Mouse (Mus musculus): ENCODE data around the gene Drosha.
"Not testable (repeated sequence)": the region's sequence is repeated elsewhere in the genome, so short reads cannot be mapped to it uniquely, and the experiment has no call there.

Drosha gene

DNA sequence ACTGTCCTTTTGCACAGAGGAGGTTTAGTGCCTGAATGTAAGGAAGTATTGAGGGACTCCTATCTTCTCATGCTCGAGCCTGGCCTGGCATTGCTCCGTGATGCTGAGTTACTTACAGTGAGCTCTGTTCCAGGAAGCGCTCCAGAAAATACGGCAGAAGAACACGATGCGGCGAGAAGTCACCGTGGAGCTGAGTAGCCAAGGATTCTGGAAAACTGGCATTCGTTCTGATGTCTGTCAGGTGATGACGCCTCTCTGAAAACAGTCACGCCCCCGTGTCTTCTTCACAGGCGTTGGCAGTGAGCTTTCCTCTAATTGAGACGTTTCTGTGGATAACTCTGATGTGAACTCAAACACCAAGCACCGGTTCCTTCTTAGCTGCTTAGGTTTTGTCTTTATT is 60.2 kb downstream of the Drosha start:
- DNase-seq (ENCODE audit: low read depth, low spot score), result no peak

DNA sequence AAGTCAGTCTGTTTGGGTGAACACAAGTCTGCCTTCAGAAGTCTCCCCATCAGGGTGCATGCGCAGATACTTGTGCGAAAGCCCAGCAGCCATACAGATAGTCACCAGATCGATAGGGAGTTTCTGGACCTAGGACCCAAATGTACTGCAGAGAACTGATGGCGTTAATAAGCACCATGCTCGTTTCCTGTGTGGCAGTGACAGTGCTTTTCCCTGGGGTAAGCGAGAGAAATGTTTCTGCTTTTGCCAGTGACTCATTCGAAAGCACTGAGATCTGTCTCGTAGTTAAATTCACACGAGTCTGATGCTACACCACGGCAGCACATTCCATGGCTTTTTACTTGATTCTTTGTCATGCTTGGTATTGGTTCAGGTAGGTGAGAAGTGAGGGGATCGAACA is 60.7 kb downstream of the Drosha start:
- no peak for DNase-seq (ENCODE audit: low read depth, low spot score)

DNA sequence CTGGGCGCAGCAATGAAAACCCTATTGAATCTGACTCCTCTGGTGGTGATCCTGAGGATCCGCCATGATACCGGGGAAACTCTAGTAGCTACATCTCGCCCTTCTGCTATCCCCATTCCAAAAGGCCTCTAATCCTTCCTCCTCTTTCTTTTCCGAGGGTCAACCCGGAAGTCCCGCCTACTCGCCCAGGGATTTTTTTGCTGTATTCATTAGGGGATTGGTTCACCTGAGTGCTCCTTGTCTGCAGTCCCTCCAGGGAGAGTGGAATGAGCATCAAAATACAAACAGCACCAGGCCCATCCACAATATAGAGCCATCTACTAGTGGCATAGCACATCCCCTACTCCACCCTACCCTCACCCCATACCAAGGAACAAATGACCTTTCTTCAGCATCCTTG is 62.6 kb downstream of the Drosha start:
- no peak for DNase-seq (ENCODE audit: low read depth, low spot score)

DNA sequence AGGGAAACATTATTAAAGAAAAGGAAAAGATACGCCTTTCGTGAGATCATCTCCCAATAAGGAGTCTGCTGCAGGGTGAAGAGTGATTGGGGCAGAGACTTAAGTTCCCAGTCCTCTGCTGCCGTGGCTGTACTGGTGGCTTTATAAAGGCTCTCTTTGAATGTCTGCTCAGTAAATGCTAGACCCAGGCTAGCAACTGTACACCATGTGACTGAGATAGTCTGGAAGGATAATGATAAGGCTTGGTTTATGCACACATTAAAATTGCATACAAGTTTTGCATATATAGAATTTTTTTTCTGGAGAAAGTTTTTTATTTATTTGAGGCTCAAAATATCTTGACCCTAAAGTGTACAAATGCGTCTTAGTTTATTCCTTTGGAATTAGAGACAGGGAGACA is 63.7 kb downstream of the Drosha start:
- DNase-seq (ENCODE audit: low read depth, low spot score), result no peak

DNA sequence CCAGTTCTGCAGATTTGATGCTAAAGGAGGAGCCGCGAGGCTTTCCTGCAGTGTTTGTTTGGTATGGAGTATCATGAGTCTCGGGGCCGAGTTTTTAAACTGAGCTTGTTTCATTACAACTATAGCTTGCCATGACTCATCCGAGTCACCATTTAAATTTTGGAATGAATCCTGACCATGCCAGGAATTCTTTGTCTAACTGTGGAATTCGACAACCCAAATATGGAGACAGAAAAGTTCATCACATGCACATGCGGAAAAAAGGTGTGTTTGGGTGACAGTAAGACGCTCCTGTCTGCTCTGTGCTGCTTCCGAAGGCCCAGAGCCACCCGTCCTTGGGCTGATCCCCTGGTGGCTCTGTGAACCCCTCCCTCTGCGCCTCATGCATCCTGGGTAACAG is 65.3 kb downstream of the Drosha start:
- no peak for DNase-seq (ENCODE audit: low read depth, low spot score)

DNA sequence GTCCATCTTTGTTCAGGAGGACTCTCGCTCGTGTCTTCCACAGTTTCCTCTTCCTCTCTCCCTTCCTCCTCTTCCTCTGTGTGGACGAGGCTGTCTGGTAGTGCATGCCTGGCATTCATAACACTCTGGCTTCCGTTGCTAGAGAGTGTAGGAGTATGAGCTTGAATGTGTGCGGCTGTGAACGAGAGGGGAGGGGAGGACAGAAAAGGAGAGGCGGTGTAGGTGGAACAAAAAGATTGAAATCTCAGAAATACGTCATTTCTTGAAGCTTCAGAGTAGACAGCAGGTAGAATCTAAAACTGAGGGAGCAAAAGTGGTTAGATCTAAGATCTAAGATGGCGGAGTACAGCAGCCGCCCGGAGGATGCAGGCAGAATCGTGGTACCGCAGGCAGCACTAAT is 70.8 kb downstream of the Drosha start:
- DNase-seq (ENCODE audit: low read depth, low spot score), result no peak

DNA sequence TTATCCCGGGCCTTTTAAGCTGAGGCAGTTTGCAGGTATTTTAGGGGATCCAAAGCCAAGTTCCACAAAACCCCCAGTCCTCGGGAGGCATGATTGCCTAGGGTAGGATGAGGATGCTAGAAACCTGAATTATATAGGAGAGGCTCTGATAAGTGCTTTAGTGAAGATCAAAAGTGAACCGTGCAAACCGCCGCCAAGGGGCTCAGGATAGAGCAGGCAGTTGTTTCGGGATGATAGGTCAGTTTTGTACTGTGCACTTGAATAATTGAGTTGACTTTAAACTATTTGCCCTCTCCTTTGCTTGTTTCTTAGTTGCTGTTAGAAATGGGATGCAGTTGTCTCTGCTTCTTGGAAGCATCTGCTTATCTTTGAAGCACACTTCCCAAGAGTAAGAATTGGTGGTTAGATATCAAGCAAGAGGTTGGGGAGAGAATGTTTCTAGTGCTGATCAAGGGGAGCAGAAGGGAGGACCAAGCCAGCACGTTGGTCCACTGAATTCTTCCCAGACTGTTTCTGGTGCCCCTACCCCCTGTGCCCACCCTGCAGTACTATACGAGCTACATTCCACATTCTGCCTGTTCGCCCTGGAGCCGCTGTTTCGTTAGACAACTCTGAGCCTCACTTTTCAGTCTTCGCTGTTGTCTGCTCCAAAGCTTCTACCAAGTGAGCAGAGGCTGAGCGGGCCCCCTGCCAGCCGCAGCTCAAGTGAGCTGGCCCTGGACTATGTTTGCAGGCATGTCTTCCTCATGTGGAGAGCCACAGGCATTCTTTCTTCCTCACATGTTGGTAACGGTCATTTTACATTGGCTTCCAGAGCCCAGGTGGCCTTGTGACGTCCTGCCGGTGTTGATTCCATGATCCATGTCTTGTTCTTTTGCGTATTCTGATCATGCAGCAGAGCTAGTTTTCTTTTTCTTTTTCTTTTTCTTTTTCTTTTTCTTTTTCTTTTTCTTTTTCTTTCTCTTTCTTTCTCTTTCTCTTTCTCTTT is 71.7 kb downstream of the Drosha start:
- DNase-seq (ENCODE audit: low read depth, low spot score), result no peak

DNA sequence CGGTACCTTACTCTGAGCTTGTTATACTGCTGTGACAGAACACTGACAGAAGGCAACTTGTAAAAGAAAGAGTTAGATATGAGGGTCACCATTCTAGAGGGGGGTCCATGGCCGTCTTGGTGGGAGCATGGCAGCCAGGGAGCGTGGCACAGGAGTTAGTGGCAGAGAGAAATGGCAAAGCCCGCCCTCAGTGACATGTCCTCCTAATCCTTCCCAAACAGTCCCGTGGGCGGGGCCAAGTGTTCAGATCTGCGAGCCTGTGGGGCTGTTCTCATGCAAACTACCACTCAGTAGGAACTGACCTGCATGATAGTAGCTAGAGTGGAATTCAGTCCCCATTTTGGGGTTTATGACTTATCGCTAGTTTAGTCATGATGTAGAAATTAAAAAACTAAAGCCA is 73.2 kb downstream of the Drosha start:
- no peak for DNase-seq (ENCODE audit: low read depth, low spot score)

DNA sequence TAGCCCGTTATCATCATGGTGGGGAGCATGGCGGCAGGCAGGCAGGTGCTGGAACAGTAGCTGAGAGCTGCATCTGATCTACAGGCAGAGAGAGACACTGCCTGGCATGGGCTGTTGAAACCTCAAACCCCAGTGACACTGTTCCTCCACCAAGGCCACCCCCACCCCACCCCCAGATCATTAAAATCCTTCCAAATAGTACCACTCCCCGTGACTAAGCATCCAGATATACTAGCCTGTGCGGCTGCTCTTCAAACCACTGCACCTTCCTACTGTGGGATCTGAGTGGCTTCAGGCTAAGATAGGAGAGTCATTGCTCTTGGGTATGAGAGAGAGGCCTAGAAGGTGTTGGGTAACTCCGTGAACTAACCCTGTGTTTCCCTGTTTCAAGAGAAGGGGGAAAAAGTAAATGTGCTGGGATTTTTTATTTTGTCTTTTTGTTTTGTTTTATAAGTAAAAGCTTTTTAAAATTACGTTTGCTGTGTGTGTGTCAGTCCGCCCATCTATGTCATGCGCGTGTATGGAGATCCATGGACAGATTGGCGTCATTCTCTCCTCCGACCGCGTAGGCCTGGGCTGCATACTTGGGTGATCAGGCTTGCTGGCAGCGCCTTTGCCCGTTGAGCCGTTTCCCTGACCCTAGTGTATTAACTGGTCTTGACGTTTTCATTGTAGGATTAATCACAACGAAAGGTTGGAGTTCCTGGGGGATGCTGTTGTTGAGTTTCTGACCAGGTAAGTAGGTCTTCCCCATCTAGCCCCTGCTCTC is 76.0 kb downstream of the Drosha start:
- DNase-seq (ENCODE audit: low read depth, low spot score), result no peak

DNA sequence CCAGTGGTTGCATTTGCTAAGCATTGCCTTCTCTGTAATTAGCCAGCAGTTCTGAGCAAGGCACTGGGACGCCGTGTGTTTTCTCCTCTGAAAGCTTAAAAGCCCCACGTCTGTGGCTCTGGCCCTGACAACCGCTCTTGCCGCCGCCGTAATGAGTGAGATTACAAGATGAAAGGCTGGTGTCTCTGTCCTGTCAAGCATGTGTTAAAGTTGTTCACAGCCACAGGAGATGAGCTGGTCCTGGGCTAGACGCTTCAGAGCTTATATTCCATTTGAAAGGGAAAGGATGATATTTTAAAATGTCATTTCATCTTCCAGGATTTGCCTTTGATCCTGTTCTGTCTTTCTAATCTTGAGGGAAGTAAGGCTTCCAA is 76.6 kb downstream of the Drosha start:
- no peak for DNase-seq (ENCODE audit: low read depth, low spot score)

DNA sequence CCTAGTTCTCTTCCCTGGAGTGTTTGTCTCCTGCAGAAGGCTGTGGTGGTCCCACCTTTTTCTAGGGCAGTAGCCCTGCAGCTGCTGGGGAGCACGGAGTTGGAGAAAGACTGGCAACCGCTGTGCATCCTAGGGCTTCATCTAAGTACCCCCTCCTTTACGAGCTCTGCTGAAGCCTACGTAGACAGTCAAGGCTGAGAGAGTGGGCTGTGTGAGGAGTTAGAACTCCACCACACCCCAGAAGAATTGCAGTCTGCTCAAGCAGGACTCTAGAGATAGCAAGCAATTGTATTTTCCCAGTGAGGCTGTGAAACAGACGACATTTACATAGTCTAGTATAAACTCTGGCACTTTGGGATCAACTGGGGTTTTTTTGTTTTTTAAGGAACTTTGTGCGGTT is 79.8 kb downstream of the Drosha start:
- no peak for DNase-seq (ENCODE audit: low read depth, low spot score)

DNA sequence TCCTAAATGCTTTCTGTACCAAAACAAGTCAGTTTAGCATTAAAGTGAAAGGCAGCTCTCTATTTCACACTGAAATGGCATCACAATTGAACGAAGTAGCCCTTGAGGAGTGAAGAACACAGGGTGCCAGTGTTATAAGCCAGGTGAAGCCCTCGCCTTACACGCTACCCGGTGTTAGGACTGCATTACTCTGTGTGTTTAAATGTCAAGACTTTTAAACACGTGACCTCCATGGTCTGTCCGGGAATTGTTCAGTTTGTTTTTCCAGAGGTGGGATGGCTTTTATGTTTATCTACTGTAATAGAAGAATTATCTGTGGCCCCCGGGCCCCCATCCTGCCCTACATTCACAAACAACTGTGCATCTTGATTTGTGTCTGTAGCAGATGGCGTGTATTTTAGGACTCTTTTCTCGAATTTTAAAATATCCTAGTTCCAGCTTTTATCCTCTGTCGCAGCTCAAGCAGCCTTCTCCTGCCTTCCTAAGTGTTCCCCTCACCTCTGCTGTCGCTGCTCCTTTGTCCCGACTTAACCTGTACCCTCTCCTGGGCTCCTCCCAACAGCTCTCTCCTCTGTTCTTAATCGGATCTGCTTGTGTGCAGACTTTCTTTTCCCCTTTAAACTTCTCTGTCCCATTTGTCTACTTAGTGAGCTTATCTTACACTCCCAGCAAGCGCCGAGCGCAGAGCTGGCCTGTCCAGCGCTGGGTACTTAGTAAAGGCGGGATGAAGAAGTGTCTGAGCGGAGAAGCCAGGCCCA is 83.5 kb downstream of the Drosha start:
- DNase-seq (ENCODE audit: low read depth, low spot score), result no peak

DNA sequence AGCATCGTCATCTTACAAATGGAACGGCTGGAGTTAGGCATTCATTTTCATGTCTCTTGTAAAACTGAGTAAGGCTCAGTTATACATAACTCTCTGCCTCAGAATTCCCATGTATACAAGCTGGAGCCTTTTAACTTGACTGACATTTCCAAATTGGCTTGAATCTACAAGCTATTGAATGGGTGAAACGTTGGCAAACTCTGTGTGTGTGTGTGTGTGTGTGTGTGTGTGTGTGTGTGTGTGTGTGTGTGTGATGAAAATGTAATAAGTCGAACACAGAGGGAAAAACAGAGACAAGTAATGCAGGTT is 84.1 kb downstream of the Drosha start:
- no peak for DNase-seq (ENCODE audit: low read depth, low spot score)

DNA sequence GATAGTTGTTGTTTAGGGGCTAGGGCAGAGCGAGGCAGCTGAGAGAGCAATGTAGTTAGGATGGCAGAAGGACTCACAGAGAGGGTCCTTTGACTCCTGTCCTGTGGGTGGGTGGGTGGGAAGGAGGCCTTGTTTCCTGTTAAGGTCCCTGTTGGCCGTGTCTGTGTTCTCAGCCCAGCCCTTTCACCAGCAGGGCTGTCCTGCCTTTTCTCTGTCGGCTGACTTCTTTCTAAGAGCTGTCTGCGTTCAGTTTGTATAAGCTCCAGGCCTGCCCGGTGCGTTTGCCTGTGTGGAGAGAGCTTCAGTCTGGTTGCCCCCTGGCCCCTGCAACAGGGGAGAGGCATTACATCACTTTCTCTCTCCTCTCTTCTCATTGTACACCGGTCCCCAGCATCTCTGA is 84.6 kb downstream of the Drosha start:
- DNase-seq (ENCODE audit: low read depth, low spot score), result no peak

DNA sequence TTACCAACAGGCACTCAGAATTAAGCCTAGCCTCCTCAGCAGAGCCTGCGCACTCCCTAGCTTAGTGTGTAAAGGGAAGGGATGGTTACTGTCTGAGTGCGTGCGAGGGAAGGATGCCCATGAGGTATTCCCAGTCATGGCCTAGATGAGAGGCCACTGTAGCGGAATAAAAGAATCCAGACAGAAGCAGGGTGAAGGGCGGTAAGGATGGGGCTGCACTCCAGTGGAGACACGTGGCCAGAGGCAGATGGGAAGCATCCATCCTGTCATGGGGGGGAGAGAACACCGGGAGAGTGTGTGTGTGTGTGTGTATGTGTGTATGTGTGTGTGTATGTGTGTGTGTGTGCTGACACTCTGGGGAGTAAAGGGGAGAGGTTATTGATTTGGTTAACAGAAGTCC is 86.5 kb downstream of the Drosha start:
- no peak for DNase-seq (ENCODE audit: low read depth, low spot score)

DNA sequence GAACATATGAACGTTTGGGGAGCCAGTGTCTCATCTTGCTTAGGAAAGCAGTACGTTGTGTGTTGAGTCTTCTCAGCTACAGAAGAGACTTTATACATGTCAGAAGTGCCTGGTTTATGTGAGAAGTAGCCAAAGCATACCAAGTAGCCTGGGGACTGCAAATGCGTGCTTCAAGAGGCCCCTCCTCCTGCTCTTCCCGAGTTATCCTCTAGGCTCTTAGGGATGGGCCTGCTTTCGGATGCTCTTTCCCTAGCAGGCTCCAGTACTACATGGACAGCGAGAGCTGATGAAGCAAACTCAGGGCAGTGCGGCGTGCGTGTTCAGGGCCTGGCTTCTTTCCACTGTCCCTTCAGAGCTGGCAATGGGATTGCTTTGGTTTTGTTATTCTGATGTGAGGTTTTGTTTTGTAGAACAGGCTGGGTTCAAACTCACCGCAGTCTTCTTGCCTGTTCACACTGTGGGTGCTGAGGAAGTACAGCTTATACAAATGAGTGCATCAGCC is 91.8 kb downstream of the Drosha start:
- DNase-seq (ENCODE audit: low read depth, low spot score), result no peak

DNA sequence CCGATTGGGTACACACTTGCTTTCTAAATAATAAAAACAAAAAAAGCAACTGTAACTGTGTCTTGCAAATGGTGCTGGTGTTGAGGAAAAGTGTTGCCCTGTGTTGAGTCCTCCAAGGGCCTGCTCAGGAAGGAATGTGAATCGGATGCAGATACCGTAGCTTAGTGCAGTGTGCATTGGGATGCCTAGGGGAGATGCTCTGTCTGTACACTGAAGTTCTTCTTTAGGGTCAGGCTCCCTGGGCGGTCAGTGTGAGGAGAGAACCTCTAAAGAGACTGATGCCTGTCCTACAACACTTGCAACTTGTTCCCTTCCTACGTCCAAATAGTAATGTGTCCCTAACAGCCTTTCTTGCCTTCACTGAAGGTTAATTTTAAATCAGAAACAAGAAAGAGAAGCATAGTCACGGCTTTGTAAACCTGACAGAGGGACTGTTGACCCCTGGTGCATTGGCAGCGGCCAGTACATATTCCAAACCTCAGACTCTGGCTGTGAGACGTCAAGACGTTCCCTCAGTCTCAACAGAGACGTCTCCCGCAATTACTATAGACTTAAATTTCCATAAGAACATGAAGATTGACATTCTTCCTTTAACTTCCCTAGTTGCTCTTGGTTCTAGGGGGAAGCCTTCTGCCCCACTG is 94.8 kb downstream of the Drosha start:
- DNase-seq (ENCODE audit: low read depth, low spot score), result not testable (repeated sequence)

DNA sequence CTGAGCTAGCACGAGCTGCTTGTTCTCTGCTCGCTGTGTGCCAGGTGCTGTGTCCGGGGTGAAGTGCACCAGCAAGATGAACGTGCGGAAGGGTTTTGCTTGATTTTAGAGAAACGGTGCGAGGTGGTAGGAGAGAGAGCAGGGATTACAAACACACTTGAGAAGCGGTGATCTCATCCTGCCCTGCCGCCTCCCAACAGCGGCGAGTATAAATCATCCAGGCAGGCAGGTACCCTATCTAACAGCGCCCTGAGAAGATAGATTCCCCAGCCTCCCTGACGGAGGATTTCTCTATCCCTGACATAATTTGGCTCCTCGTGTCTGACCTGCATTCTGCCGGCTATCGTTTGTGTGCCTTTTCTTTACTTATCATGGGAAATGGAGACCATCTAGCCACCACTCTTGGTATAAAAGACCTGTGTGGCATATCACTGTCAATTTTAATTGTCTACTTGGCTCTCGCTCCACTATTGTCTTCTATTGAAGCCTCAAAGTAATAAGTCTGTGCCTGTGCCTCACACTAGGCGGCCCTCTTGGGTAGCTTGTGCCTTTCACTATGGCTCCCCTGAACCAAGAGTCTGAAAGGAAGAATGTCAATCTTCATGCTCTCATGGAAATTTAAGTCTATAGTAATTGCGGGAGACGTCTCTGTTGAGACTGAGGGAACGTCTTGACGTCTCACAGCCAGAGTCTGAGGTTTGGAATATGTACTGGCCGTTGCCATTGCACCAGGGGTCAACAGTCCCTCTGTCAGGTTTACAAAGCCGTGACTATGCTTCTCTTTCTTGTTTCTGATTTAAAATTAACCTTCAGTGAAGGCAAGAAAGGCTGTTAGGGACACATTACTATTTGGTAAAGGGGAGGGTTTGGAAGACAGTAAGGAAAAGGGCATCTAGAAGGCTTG is 95.6 kb downstream of the Drosha start:
- DNase-seq (ENCODE audit: low read depth, low spot score), result no peak

DNA sequence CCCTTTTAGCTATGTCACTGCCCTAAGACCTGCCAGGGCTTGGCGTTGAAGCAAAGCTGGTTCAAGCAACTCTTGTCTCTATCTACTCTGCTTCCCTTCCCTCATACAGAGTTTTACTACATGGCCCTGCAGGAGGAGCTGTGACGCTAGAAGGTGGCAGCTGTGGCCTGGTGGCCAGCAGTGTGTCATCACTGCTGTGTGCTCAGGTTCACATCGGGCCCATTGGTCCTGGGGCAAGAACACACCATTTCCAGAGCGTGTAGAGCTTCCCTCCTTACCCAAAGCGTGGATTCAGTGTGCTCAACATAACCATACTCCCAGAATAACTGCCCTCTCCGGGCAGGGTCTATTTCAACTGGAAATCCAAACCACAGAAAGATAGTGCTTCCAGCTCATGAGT is 97.3 kb downstream of the Drosha start:
- no peak for DNase-seq (ENCODE audit: low read depth, low spot score)

DNA sequence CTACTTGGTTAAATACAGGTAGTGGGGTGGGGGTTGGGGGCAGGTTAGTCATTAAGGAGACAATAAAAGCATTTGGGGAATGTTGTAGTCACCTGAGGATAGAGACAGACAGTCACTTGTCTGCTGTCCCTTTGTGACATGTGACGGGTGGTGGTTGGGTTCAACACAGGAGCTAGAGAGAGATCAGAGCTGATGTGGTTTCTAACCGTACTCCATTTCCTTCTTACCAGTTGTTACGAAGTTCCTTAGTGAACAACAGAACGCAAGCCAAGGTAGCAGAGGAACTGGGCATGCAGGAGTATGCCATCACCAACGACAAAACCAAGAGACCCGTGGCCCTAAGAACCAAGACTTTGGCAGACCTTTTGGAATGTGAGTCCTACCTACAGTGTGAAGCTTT is 99.2 kb downstream of the Drosha start:
- no peak for DNase-seq (ENCODE audit: low read depth, low spot score)

DNA sequence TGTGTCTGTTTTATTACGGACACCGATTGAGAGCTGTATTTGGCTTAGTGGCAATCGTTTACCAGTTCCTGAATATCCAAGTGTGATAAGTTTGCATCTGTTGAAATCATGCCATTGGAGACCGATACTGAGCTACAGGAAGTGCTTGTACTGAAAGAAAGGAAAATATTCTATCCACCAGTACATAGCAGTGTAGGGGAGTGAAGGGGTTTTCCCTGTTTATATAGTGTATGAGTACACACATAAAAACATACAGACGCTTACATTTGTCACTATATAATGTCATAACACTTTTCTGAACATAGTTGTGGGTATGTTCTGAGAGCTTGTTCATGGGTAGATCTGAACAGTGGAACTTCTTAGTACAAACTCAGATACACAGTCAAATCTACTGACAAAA is 106.9 kb downstream of the Drosha start:
- DNase-seq (ENCODE audit: low read depth, low spot score), result no peak
